Mouse (Mus musculus) mesoderm, embryonic 11.5 days (tissue): Measurements from ENCODE around the gene Gng7.
"Not testable (repeated sequence)": the region's sequence is repeated elsewhere in the genome, so short reads cannot be mapped to it uniquely, and the experiment has no call there.

Experiments
- DNase-seq: peaks from one replicate; pipeline ENCODE4 v3.0.0-alpha.2; 2012; ENCODE audit warnings: low read depth, low spot score

Gene Gng7

DNA sequence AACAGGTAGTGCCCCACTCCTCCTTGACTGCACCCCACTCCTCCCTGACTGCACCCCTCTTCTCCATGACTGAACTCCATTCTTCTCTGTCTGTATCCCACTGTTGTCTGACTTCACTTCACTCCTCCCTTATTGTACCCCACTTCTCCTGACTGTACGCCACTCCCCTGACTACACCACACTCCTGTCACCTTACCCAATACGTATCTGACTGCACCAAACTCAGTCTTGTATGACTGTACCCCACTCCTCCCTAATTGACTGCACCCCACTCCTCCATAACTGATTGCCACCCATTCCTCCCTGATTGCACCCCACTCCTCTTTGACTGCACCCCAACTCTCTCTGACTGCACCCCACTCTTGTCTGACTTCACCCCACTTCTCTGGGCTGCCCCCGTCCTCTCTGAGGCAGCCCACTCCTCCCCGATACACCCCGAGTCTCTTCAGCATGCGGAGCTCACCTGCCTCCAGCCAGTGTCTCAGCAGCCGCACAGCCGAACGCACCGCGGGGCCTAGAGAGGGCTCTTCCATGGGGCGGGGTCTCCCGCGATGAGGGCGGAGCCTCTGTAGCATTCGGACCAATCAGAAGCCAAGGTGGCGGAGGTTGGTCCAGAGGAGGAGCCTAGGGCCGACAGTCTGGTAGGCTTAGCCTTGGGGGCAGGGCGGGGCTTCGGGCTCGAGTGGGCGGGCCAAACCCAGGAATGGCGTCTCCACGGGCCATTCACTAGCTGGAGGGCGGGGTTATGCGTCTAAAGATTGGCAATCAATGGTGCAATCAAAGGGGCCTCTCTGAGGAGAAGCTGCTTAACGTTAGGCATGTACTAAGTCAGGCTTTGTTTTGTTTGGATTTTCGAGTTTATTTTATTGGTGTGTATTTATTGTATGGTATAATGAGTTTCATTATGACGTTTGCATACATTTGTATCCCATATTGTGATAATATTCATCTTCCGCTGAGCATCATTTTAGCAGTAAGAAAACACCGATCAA, at the start of gene Gng7:
Gene Gng7 (minus strand): TSS at position 553 of the 992 bp plus-strand sequence.
- peak; percentile 98 for DNase-seq

DNA sequence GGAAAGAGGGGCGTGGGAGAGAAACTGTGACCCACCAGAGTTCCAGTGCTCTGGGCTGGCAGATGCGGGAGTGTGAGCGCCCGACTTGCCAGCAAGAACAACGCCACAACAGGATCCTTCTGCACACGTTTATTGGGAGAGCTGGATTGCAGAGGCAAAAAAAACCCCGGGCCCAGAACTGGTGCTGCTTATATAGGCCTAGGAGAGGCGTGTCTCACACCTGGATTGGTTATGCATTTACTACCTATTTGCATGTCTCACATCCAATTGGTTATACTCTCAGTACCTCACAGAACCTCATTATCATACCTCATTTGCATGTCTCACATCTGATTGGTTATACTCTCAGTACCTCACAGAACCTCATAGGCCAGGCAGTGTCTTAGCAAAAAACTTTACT, 49.8 kb upstream of the Gng7 start:
- DNase-seq, result not testable (repeated sequence)

DNA sequence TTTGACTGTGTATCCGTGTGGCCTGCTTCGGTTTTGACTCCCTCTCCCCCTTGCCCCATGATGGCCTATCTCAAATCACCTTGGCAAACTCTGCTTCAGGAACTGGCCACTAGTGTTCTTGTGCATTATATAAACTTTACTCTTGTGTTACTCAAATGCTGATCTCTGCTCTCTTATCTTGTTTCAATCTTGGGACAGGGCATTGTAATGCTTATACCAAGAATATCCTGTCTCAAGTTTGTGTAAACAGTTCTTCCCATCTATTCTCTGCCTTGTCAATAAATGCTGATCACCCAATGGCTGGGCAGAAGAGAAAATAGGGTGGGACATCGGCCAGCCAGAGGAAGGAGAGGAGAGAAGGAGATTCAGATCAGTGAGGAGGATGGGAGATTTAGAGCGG, 48.0 kb upstream of the Gng7 start:
- no peak for DNase-seq

DNA sequence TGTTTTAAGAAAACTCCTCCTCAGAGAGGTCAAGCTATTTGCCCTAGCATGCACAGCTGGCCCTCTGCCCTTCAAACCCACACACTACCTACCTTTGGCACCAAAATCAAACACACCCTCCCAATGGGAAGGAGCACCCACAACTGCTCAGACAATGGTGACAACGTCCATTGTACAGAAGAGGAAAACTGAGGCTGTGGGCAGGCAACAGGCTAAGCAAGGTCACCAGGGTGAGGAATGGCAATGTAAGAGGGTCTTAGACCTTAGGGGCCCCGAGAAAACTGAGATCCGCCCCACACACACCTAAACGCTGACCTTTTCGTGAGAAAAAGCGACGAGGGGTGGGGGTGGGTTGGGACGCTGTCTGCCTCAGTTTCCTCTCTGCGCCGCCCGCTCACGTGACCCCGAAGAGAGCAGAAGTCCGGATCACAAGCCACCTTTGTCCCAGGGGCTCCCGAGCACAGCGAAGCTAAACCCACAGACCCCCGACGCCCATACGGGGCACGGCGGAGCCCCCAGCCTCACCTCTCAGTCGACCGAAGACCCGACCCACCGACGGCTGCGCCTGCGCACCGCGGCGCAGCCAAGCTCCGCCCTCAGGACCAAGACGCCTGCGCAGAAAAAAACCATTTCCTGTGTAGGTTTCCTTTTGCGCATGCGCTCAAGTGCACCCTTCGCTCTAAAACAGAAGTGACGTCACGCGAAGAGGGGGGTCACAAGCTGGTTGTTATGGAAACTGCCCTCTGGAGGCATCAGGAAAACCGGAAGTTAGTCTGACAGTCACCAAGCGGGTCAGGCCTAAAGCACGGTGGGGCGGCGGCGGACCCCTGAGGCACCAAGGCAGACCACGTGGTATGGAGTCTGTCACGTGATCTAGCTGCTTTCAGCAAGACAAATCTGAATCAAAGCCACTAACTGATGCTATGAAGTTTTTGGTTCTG, 45.1 kb upstream of the Gng7 start, which contains the start of gene Sgta:
Gene Sgta (minus strand): TSS at position 579 of the 941 bp plus-strand sequence.
- peak; percentile 100 for DNase-seq

DNA sequence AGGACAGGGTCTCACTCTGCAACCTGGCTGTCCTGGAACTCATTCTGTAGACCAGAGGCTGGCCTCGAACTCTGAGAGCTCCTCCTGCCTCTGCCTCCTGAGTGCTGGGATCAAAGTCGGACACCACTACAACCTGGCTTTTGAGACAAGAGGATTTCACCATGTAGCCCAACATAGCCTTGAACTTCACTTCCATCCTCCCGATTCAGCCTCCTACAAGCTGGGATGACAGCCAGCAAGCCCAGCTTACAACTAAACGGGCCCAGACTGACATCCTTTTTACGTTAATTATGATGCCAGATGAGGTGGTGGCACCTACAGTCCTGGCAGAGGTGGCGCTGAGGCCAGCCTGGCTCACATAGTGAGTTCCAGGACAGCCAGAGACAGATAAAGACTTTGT, 44.2 kb upstream of the Gng7 start:
- no peak for DNase-seq

DNA sequence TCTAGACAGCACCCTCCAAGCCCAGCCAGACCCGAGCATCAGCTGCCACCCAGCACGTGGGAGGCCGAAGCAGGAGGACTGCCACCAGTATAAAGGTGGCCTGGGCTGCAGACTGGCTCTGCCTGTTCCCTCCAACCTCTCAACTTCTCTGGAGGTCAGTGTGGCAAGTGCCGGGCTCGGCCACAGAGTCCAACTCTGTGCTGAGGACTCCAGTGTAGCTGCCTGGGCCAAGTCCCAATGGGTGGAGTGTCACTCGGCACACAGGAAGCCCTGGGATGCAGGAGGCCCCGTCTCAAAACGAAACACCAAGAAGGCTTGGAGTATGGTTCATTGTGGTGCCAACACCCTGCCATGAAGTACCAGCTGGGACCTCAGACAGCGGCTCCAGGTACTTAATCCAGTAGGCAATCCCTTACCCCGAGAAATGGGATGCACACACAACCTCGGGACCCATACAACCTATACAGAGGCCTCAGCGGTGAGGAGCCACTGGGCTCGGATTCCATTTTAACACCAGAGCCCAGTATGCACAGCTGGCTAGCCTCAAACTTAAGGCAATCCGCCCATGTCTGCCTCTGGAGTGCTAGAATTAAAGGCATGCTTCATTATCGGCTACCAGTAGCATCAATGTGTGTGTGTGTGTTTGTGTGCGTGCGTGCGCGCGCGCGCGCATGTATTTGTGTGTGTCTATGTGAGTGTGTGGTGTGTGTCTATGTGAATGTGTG, 42.8 kb upstream of the Gng7 start:
- DNase-seq, result no peak

DNA sequence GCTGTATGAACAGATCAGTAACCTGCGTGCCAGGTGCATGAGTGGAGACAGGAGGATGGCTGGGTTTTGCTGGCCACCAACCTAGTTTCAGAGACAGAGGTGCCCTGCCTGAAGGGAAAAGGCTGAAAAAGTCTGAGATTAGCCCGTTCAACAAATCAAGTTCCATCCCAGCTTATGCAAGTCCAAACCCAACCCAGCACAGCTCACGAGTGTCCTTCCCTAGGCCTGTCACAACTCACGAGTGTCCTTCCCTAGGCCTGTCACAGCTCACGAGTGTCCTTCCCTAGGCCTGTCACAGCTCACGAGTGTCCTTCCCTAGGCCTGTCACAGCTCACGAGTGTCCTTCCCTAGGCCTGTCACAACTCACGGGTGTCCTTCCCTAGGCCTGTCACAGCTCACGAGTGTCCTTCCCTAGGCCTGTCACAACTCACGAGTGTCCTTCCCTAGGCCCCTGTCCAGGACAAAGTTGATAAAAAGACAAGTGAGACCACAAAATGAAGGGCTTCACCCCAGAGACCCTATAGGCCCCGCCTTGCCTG, 41.1 kb upstream of the Gng7 start:
- not testable (repeated sequence) for DNase-seq

DNA sequence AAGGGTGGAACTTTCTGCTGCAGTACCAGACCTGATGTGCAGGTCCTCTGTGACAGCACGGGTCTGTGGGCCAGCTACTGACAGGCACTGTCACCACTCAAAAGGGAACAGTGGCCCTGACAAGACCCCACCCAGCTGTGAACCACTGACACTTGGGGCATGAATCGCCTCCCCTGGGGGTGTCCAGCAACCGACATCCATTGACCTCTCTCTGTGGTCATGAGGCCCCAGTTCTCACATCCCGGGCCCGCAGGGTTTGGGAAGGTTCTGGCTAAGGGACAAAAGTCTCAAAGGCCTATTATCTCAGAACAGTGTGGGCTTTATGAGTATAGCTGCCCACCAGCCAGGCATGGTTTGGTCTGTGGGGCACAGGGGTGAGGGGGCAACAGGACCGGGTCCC, 40.4 kb upstream of the Gng7 start:
- DNase-seq, result no peak

DNA sequence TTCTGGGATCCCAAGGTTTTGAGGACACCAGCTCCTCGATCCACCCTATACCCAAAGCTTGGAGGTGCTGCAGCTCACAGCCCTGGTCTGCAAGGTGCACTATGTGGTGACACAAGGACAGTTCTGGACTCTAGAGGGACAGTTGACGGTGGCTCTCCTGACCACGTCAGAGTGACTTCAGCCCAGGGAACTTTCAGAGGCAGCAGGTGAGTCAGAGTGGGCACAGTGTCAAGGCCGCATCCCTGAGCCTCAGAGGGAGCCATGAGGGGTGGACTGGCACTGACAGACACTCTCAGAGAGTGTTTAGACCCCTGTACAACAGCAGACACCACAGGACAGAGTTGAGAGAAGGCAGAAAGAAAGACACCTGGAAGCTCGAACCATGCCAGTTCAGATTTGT, 37.8 kb upstream of the Gng7 start:
- DNase-seq, result no peak

DNA sequence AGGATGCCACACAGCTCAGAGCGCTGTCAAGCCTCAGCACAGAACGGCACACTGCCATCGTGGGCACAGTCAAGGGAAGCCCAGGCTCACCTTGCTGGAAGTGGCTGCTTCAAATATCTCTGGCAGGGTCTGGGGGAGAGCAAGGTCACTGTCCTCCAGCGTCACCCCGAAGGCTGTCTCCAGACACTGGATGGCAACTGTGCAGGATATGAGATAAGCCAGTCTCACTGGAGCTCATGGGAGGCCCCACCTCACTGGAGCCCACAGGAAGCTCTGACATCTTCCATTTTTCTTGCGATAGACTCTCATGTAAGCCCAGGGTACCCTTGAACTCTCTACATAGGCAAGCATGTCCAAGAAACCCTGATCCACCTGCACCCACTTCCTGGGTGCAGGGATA, 36.4 kb upstream of the Gng7 start:
- no peak for DNase-seq

DNA sequence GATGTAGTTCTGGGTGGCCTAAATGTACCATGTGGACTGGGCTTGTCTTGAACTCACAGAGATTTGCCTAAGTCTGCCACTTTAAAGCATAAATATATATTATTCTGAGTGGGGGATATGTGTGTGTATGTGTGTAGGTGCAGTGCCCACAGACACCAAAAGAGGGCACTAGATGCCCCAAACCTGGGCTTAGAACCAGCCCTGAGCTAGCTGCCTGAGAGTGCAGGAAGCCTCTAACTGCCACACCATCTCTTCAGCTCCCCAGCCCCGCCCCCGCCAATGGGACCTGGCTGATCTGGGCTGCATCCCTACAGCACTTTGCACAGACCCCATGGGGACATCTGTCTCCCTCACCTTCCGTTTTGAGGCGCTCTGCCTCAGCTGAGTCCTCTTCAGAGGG, 35.9 kb upstream of the Gng7 start:
- peak; percentile 21 for DNase-seq

DNA sequence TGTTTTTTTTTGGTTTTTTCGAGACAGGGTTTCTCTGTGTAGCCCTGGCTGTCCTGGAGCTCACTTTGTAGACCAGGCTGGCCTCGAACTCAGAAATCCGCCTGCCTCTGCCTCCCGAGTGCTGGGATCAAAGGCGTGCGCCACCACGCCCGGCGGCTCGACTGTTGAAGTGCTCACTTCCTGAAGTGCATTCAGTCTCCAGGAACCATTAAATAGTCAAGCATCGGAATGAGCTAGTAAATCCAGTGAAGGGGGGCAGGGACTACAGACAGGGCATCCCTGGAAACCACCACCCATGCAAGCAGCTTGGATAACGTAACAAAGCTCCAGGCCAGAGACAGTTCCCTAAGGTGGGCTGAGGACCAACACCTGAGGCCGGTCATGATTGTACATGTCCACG, 30.5 kb upstream of the Gng7 start:
- DNase-seq, result not testable (repeated sequence)

DNA sequence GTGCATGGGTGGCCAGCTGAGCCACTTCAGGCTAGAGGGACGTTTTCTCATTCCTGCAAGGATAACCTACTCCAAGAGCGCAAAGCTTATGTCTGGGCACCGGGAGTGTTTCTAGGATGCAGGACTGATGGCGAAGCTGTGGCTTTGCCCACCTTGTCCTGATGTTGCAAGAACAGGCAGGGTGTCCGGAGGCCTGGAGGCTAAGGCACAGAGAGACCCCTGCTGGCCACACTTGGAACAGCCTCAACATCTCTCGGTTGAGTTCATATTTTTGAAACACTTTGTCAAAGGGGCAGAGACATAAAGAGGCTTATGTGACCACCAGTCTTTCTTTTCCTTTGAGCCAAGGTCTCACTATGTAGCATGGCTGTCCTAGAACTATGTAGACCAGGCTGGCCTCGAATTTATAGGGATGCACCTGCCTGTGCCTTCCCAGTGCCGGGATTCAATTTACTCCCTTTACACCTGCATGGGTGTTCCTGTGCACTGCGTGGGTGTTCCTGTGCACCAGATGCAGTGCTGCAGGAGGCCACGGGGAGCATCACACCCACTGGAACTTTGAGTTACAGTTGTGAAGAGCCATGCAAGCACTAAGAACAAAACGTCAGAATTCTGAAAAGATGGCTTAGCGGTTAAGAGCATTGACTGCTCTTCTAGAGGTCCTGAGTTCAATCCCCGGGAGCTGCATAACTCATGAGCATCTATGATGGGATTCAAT, 26.9 kb upstream of the Gng7 start:
- peak; percentile 74 for DNase-seq

DNA sequence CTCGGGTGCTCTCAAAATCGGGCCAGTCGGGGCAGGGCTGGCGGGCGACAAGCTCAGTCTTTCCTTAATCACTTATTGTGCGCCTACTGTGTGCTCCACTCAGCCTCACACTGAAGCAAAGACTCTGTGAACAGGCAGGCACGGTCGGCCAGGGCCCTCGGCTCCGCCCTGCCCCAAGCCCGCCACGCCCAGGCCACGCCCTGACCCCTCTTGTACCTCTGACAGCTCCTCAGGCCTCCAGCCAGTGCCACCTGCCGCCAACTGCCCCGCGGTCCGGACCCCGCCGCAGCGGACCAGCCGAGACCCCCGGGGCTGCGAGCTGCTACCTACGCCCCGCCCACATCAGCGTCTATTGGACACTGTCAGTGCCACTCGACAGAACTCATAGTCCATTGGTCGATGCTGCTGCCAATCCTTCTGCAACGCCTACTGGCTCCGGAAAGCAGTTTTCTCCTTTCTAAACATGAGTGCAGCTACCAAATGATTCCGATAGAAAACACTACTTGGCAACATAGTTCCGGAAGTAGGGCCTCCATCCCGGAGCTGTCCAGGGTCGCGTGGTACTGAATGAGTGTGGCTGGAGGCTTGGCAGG, 22.3 kb upstream of the Gng7 start, which contains the start of gene Slc39a3:
Gene Slc39a3 (minus strand): TSS at position 439 of the 593 bp plus-strand sequence.
- peak; percentile 100 for DNase-seq

DNA sequence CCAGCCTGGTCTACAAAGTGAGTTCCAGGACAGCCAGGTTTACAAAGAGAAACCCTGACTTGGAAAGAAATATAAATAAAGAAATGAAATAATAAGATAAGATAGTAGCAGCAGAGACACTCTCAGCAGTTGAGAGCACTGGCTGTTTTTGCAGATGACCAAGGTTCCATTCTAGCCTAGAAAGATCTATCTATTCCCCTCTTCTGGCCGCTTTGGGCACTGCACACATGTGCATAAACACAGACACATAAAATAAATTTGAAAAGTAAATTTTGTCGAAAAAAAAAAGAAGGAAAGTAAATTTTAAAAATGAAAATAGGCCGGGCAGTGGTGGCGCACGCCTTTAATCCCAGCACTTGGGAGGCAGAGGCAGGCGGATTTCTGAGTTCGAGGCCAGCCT, 21.5 kb upstream of the Gng7 start:
- DNase-seq, result no peak

DNA sequence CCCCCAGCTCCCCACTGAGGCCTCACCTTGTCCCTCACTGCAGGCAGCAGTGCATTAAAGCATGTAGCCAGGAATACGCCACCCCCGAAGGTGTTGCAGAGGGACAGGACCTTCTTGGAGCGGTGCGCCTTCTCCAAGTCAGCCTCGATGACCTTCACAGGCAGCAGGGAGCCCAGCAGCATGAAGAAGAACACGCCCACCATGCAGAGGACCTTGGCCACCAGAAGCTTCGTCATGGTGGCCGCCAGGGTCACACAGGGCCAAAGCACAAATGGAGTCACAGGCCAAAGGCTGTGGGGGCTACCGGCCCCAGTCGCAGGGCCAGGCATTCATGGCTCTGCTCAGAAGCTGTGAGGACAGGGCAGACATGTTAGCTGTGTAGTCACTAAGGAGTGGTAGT, 18.8 kb upstream of the Gng7 start:
- DNase-seq, result no peak

DNA sequence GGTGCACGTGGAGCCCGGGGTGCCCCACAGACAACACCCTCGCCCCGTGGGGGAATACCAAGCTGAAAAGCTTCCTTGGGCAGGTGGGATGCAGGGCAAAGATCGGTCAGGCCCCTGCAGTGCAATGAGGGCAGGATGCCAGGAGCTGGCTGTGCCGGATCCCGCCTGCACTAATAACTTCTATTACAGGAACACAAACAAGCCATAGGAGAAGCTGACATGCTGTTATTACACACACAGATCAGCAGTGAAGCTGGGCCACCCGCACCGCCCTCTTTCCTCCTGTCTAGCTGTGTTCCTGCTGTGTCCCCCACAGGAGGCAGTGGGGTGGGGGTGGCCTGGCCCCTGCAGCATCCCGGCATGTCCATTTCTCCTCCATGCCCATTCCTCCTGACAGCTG, 14.3 kb upstream of the Gng7 start:
- no peak for DNase-seq

DNA sequence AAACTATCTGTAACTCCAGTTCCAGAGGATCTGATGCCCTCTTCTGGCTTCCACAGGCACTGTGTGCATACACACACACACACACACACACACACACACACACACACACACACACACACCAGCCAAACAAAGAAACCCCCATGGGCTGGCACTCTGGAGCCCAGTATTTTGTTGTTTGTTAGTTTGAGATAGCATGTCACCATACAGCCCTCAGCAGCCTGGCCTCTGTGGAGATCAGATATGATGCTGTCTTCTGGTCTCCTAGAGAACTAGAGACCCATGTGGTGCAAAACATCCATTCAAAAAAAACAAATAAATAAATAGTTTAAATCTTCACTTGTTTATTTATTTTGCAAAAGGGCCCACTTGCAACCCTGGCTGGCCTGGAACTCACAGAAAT, 13.5 kb upstream of the Gng7 start:
- DNase-seq, result no peak

DNA sequence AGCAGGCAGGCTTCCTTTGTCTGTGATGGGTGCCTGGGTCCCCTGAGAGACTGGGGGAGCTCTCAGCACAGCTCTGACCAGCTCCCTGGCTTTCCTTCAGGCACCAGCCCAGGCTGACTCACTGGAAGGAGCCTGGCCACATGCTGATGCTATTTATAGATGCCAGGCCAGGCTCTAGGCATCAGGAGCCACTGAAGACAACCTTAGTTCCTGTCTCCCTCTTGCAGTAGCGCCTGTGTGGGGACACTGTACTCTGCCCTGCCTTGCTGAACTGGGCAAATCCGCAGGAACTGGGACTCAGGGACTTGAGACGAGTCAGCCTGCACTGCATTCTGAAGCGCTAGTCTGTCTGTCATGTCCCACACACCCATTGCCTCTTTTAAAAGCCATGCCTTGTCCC, 12.6 kb upstream of the Gng7 start:
- no peak for DNase-seq

DNA sequence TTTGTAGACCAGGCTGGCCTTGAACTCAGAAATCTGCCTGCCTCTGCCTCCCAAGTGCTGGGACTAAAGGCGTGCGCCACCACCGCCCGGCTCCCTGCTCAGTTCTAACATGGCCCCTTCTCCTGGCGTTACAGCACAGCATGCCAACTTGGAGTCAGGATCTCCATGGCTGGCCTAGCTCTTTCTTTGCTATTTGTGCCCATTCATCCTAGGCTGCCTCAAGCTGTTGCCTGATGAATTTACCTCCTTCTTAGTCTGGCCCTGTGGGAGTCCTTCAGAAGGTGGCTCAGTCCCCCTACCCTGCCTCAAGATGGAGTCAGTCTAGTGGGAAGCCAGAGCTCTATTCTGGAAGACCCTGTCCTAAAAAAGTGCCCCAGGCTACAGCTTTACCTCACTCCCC, 12.1 kb upstream of the Gng7 start:
- DNase-seq, result no peak
